Mouse (Mus musculus): Measurements from ENCODE around the gene Corin.

- TF ChIP-seq MYOG (IDR thresholded peaks at IDR 0.05; ENCODE audit: control insufficient read depth in 1 of 3, insufficient read depth in 1 of 3, insufficient read length in 2 of 3, low read depth in 2 of 3) (no peak), USF1 (IDR thresholded peaks at IDR 0.05; ENCODE audit: low read depth) (no peak), POLR2A (IDR thresholded peaks at IDR 0.05; ENCODE audit: insufficient read length, low read depth) (no peak), MYOD1 (IDR thresholded peaks at IDR 0.05; ENCODE audit: control insufficient read depth in 1 of 3, insufficient read length in 2 of 3, low read depth in 2 of 3) (no peak), MAX (IDR thresholded peaks at IDR 0.05; ENCODE audit: low read depth) (no peak), POLR2AphosphoS2 (IDR thresholded peaks at IDR 0.05; ENCODE audit: insufficient read length, low read depth) (no peak)
Measured at GRCm38 (mm10) chr5:72269204-72269603, 235.1 kb downstream of the Corin start.
